Mouse (Mus musculus): ENCODE measurements around the gene Rnf40. TPM values are rescaled to one million over a fixed set of nuclear protein-coding genes. Genes with fewer than 3 reads are reported as not detected.

Rnf40 gene
- total and polyA plus RNA-seq, 3 experiments = 39.3 to 73.0 (median 48.6) TPM

GRCm38 (mm10) chr7:127601735-127602134 is 13.2 kb downstream of the Rnf40 start:
- H3K9me3 ChIP-seq (replicated peaks; ENCODE audit: low read length) = no peaks in the 10 kb centered on the region
- peaks cover 72 to 87% of the 10 kb centered on the region in 2 experiments for H3K36me3 ChIP-seq (replicated peaks in 1 of 2; ENCODE audit: control insufficient read depth in 1 of 2, insufficient read depth in 1 of 2, low read length in 1 of 2)
- H3K27me3 ChIP-seq (replicated peaks) = no peaks in the 10 kb centered on the region
- dilution Hi-C loops (cut with MboI; ENCODE audit: extremely low pct_ligation_motif_present, extremely low pct_unique_long_range_greater_than_20kb, low sequenced_read_pairs) (no loop called here), in situ Hi-C loops (cut with MboI; ENCODE audit: low pct_ligation_motif_present, low pct_unique_long_range_greater_than_20kb, low sequenced_read_pairs) (no loop called here)
- no peak overlapping the region for H3K27ac ChIP-seq (ENCODE audit: insufficient read depth, low read depth)
- H3K9ac ChIP-seq (ENCODE audit: insufficient read depth, low read depth) = no peak overlapping the region
- no peak overlapping the region for H3K4me2 ChIP-seq (ENCODE audit: insufficient read depth, low read depth, poor library complexity, severe bottlenecking)
- TF ChIP-seq BHLHE40 (IDR thresholded peaks at IDR 0.05; ENCODE audit: low read depth, low read length) (no peak), GABPA (IDR thresholded peaks at IDR 0.05; ENCODE audit: insufficient replicate concordance, low read depth, low read length) (no peak), UBTF (IDR thresholded peaks at IDR 0.05; ENCODE audit: low read depth, low read length) (no peak), PAX5 (IDR thresholded peaks at IDR 0.05; ENCODE audit: low read length) (no peak), MXI1 (IDR thresholded peaks at IDR 0.05; ENCODE audit: low read depth, low read length) (no peak), ETS1 (conservative IDR thresholded peaks at IDR 0.05; ENCODE audit: low read depth, low read length) (no peak), MAFK (IDR thresholded peaks at IDR 0.05; ENCODE audit: insufficient replicate concordance, low read length) (no peak), POLR2A (IDR thresholded peaks at IDR 0.05; ENCODE audit: low read depth, low read length) (no peak), HCFC1 (IDR thresholded peaks at IDR 0.05; ENCODE audit: low read depth, low read length) (no peak), ELF1 (IDR thresholded peaks at IDR 0.05; ENCODE audit: low read depth, low read length) (no peak), JUN (IDR thresholded peaks at IDR 0.05; ENCODE audit: insufficient read depth, low read depth, low read length) (no peak)
- no peak for DNase-seq (ENCODE audit: extremely low read depth)
- no peak overlapping the region for H3K4me3 ChIP-seq (replicated peaks in 1 of 3; ENCODE audit: low read depth in 2 of 3, low read length in 2 of 3, poor library complexity in 1 of 3)
- peaks cover 5 to 41% of the 10 kb centered on the region in 2 experiments; a peak in 3 of 4 replicates for H3K4me1 ChIP-seq (ENCODE audit: control insufficient read depth in 1 of 2, insufficient read depth in 2 of 2)
- no peaks in the 10 kb centered on the region for H3K79me2 ChIP-seq (replicated peaks; ENCODE audit: control insufficient read depth, extremely low read depth, insufficient read depth, poor library complexity, severe bottlenecking)

GRCm38 (mm10) chr7:127602903-127603302 is 14.3 kb downstream of the Rnf40 start:
- DNase-seq (ENCODE audit: extremely low read depth) = no peak
- Histone ChIP-seq H3K9ac (ENCODE audit: insufficient read depth, low read depth) (no peak overlapping the region), H3K36me3 (replicated peaks in 1 of 2; ENCODE audit: control insufficient read depth in 1 of 2, insufficient read depth in 1 of 2, low read length in 1 of 2) (peaks cover 60 to 76% of the 10 kb centered on the region in 2 experiments), H3K9me3 (replicated peaks; ENCODE audit: low read length) (no peaks in the 10 kb centered on the region), H3K27me3 (replicated peaks) (no peaks in the 10 kb centered on the region), H3K27ac (ENCODE audit: insufficient read depth, low read depth) (no peak overlapping the region), H3K4me3 (replicated peaks in 1 of 3; ENCODE audit: low read depth in 2 of 3, low read length in 2 of 3, poor library complexity in 1 of 3) (no peak overlapping the region), H3K4me2 (ENCODE audit: insufficient read depth, low read depth, poor library complexity, severe bottlenecking) (no peak overlapping the region), H3K4me1 (ENCODE audit: control insufficient read depth in 1 of 2, insufficient read depth in 2 of 2) (peaks cover 5 to 36% of the 10 kb centered on the region in 2 experiments; a peak in 3 of 4 replicates), H3K79me2 (replicated peaks; ENCODE audit: control insufficient read depth, extremely low read depth, insufficient read depth, poor library complexity, severe bottlenecking) (no peaks in the 10 kb centered on the region)
- in situ Hi-C loops (cut with MboI; ENCODE audit: low pct_ligation_motif_present, low pct_unique_long_range_greater_than_20kb, low sequenced_read_pairs) = no loop called here
- dilution Hi-C loops (cut with MboI; ENCODE audit: extremely low pct_ligation_motif_present, extremely low pct_unique_long_range_greater_than_20kb, low sequenced_read_pairs) = no loop called here
- no peak for TF ChIP-seq MEF2A (IDR thresholded peaks at IDR 0.05; ENCODE audit: borderline replicate concordance, low read depth, low read length)
- TF ChIP-seq JUND (conservative IDR thresholded peaks at IDR 0.05; ENCODE audit: low read depth, low read length) = no peak
- no peak for TF ChIP-seq MAFK (IDR thresholded peaks at IDR 0.05; ENCODE audit: insufficient replicate concordance, low read length)
- TF ChIP-seq RCOR1 (conservative IDR thresholded peaks at IDR 0.05; ENCODE audit: low read depth, low read length) = no peak
- no peak for TF ChIP-seq POLR2AphosphoS2 (IDR thresholded peaks at IDR 0.05; ENCODE audit: low read depth, low read length)
- TF ChIP-seq ZMIZ1 (IDR thresholded peaks at IDR 0.05; ENCODE audit: low read depth, low read length) = no peak
- TF ChIP-seq ETS1 (conservative IDR thresholded peaks at IDR 0.05; ENCODE audit: low read depth, low read length) = no peak
- no peak for TF ChIP-seq USF2 (conservative IDR thresholded peaks at IDR 0.05; ENCODE audit: low read depth, low read length)
- no peak for TF ChIP-seq RAD21 (IDR thresholded peaks at IDR 0.05; ENCODE audit: low read depth, low read length)
- TF ChIP-seq CHD2 (IDR thresholded peaks at IDR 0.05; ENCODE audit: low read length) = no peak
- no peak for TF ChIP-seq TBP (conservative IDR thresholded peaks at IDR 0.05; ENCODE audit: low read depth, low read length)
- no peak for TF ChIP-seq E2F4 (IDR thresholded peaks at IDR 0.05; ENCODE audit: insufficient replicate concordance, low read depth, low read length)
- TF ChIP-seq CTCF (conservative IDR thresholded peaks at IDR 0.05 in 1 of 2, IDR thresholded peaks at IDR 0.05 in 1 of 2; ENCODE audit: low read depth in 2 of 2, low read length in 2 of 2) = no peak
- no peak for TF ChIP-seq PAX5 (IDR thresholded peaks at IDR 0.05; ENCODE audit: low read length)
- no peak for TF ChIP-seq MAZ (IDR thresholded peaks at IDR 0.05; ENCODE audit: low read depth, low read length)
- no peak for TF ChIP-seq POLR2A (IDR thresholded peaks at IDR 0.05; ENCODE audit: low read depth, low read length)
- TF ChIP-seq GABPA (IDR thresholded peaks at IDR 0.05; ENCODE audit: insufficient replicate concordance, low read depth, low read length) = no peak
- no peak for TF ChIP-seq ZC3H11A (IDR thresholded peaks at IDR 0.05; ENCODE audit: low read depth, low read length)
- no peak for TF ChIP-seq IRF4 (IDR thresholded peaks at IDR 0.05; ENCODE audit: low read depth, low read length)
- no peak for TF ChIP-seq ELF1 (IDR thresholded peaks at IDR 0.05; ENCODE audit: low read depth, low read length)
